Mouse (Mus musculus) heart, postnatal 0 days (tissue): ENCODE data around the gene Gm45711. TPM values are rescaled to one million over a fixed set of nuclear protein-coding genes. Genes with fewer than 3 reads are reported as not detected.
"Not testable (repeated sequence)": the region's sequence is repeated elsewhere in the genome, so short reads cannot be mapped to it uniquely, and the experiment has no call there.

ENCODE experiments used
- ATAC-seq: fragments of 200-750 bp; cut with Nextera tagmentation; 2 replicates; pipeline ENCODE4 v1.8.0; 2017; ENCODE audit warnings: low read depth, moderate number of reproducible peaks, moderate library complexity; ENCODE audit not compliant: insufficient read depth
- DNase-seq: peaks from one replicate; pipeline ENCODE4 v3.0.0-alpha.2; 2016; ENCODE audit warnings: low spot score
- H3K27ac ChIP-seq: fragments of 300-500 bp; sonication (generic); 2 replicates; pipeline ENCODE4 v1.5.1; 2014; ENCODE audit warnings: low read depth, mild to moderate bottlenecking
- H3K27me3 ChIP-seq: fragments of 300-500 bp; sonication (generic); 2 replicates; pipeline ENCODE4 v1.6.1; 2014; ENCODE audit warnings: low read length, mixed read lengths; ENCODE audit not compliant: control insufficient read depth, insufficient read depth
- H3K36me3 ChIP-seq: fragments of 300-500 bp; sonication (generic); replicated peaks from 2 replicates; pipeline ENCODE4 v1.6.1; 2014; ENCODE audit warnings: low read length, mixed read lengths; ENCODE audit not compliant: control insufficient read depth, insufficient read depth
- H3K4me1 ChIP-seq: fragments of 300-500 bp; sonication (generic); 2 replicates; pipeline ENCODE4 v1.6.1; 2014; ENCODE audit warnings: antibody characterized with exemption; ENCODE audit not compliant: control insufficient read depth, insufficient read depth
- H3K4me2 ChIP-seq: fragments of 300-500 bp; sonication (generic); 2 replicates; pipeline ENCODE4 v1.6.1; 2014; ENCODE audit warnings: low read depth, mild to moderate bottlenecking, low read length, moderate library complexity
- H3K4me3 ChIP-seq: fragments of 300-500 bp; sonication (generic); 2 replicates; pipeline ENCODE4 v1.5.1; 2014; ENCODE audit warnings: low read depth, low read length
- H3K9ac ChIP-seq: fragments of 300-500 bp; sonication (generic); replicated peaks from 2 replicates; pipeline ENCODE4 v1.6.1; 2014; ENCODE audit warnings: low read depth, low read length, mixed read lengths
- H3K9me3 ChIP-seq: fragments of 300-500 bp; sonication (generic); replicated peaks from 2 replicates; pipeline ENCODE4 v1.6.1; 2016; ENCODE audit warnings: low read length; ENCODE audit not compliant: control insufficient read depth
- CTCF ChIP-seq: IDR thresholded peaks from 2 replicates; pipeline ENCODE4 v1.5.1; 2016; ENCODE audit warnings: antibody characterized with exemption, control low read depth, low read depth
- EP300 ChIP-seq: IDR thresholded peaks from 2 replicates; pipeline ENCODE4 v1.6.1; 2016; ENCODE audit warnings: antibody characterized with exemption, low read depth
- WGBS: fragments of 180-500 bp; shearing (Covaris S2); extraction: QIAGEN DNeasy Blood & Tissue Kit; methylation state at CpG from one replicate; pipeline ENCODE4 v1.1.7; 2014; 5-methylcytosine and 5-hydroxymethylcytosine counted together
- polyA plus RNA-seq: library from polyadenylated mRNA; unstranded; fragments of >200 nt; fragmentation: Nextera tagmentation; extraction: Ambion mirVana; gene quantifications from 2 replicates; pipeline ENCODE4 v1.2.1, GENCODE M21; 2015
- total RNA-seq: library from RNA; depleted of rRNA; stranded (reverse); fragments of >200 nt; gene quantifications from 2 replicates; pipeline ENCODE4 v1.2.3, GENCODE M21; 2014; ENCODE audit warnings: low replicate concordance

Gene Gm45711
- total and polyA plus RNA-seq, 2 experiments from 2014 or later = not detected

DNA sequence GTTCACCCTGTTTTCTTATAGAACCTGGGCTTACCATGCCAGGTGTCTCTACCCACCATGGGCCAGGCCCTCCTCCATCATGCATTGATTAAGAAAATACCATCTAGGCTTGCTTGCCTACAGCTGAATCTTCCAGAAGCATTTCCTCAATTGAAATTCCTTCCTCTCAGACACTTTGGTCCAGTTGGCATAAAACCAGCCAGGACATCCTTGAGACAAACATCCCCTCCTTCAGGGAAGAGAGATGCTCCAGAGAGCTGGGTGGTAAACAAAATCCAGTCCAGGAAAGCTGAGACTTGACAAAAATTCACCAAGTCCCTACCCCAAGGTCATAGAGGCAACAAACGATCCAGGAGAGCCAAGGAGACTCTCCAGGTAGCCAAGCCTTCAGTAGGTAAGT lies 24.3 kb upstream of the Gm45711 start:
- H3K27ac ChIP-seq = no peak overlapping the region
- no peak overlapping the region for H3K9ac ChIP-seq
- H3K4me3 ChIP-seq = no peak overlapping the region
- no peaks in the 10 kb centered on the region for H3K36me3 ChIP-seq
- WGBS = 82% methylated on average over 1 of the region's 1 CpGs
- no peak for ATAC-seq
- TF ChIP-seq EP300 = no peak
- no peak for TF ChIP-seq CTCF
- H3K4me2 ChIP-seq = no peak overlapping the region
- no peak for DNase-seq
- H3K9me3 ChIP-seq = no peaks in the 10 kb centered on the region
- no peaks in the 10 kb centered on the region for H3K4me1 ChIP-seq
- no peaks in the 10 kb centered on the region for H3K27me3 ChIP-seq

DNA sequence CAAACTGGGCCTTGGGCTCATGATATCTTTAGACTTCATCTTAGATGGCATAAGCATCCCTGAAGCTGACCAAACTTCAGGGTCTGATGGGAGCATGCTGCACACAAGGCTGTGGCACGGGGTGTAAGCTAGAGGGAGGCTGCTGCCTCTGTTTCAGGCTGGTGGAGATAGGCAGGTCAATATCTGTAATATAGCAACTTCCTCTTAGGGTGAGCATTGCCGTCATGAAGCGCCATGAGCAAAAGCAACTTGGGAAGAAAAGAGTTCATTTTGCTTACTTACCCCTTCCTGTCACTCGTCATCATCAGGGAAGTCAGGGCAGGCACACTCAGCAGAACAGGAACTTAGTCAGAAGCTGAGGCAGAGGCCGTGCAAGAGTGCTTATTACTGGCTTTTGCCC lies 23.9 kb upstream of the Gm45711 start:
- no peak overlapping the region for H3K4me3 ChIP-seq
- H3K36me3 ChIP-seq = no peaks in the 10 kb centered on the region
- no peaks in the 10 kb centered on the region for H3K9me3 ChIP-seq
- no peaks in the 10 kb centered on the region for H3K4me1 ChIP-seq
- H3K27ac ChIP-seq = no peak overlapping the region
- TF ChIP-seq EP300 = no peak
- DNase-seq = no peak
- H3K9ac ChIP-seq = no peak overlapping the region
- H3K4me2 ChIP-seq = no peak overlapping the region
- WGBS = 57% methylated on average over 5 of the region's 5 CpGs
- no peak for ATAC-seq
- no peaks in the 10 kb centered on the region for H3K27me3 ChIP-seq

DNA sequence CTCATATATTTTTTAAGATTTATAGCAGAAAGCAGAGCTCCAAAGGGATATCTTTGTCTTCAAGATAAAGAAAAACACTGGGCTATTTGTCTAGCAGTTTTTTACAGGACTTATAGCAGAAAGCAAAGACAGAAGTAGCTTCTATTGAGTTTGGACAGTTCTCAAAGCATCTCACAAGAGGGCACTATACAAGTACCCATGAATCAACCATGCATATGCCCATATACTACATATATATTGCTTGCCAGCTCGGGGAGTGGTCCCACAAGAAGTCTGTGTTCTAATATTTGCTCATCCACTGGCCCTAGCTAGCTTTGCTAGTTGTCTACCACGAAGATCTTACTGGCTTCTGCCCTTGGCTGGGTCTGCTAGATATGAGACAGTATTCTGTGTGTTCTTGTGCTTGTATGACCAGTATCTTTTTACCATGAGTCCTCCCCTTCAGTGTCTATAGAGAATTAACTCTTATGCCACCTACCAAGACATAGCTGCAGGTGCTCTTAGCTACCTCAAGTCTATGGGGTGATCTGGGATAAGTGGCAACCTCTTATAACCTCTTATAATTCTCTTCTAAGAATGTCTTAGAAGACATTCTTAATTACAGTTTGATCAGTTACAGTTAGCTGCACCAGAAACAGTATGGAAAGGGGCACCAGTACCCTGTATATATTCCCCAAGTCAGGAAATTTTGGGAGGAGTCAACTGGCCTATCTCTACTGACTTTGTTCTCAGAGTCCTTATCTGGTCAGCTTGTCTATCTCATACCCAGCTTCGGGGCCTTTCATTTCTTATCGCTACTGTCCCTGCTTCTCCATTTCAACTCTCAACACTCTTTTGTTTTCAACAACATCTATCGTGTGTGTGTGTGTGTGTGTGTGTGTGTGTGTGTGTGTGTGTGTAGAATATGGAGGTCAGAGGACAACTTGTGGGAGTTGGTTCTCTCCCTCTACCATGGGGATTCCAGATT lies 23.1 kb upstream of the Gm45711 start:
- DNase-seq (no peak), ATAC-seq (no peak)
- 42% methylated on average over 5 of the region's 5 CpGs for WGBS
- TF ChIP-seq EP300 (no peak), CTCF (no peak)
- H3K27ac ChIP-seq = no peak overlapping the region
- H3K9ac ChIP-seq = no peak overlapping the region
- no peak overlapping the region for H3K4me2 ChIP-seq
- H3K4me1 ChIP-seq = no peaks in the 10 kb centered on the region
- H3K27me3 ChIP-seq = no peaks in the 10 kb centered on the region
- no peaks in the 10 kb centered on the region for H3K36me3 ChIP-seq
- no peak overlapping the region for H3K4me3 ChIP-seq
- H3K9me3 ChIP-seq = no peaks in the 10 kb centered on the region

DNA sequence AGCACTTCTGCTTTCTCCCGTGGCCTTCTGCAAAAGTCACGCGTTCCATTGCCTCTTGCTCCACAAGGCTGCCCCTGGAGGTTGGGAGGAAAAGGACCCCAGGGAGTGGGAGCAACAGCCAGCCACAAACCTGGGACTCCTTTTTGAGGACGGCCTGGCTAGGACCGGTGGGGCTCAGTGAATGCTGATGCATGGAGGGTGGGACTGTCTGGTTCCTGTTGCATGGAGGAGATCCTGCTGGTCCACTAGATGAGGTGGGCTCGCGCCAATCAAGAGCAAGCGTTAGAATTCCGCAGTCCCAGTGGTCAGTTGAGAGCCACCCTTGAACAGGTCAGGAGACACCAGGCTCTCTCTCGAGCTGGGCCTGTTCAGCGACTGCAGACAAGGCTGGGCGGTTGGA lies 12.0 kb upstream of the Gm45711 start, which contains the start of gene Cmtm2b:
Gene Cmtm2b (plus strand): TSS at position 301 of the 400 bp plus-strand sequence.
- H3K4me2 ChIP-seq, H3K4me1 ChIP-seq, H3K27me3 ChIP-seq, DNase-seq, H3K9ac ChIP-seq, ATAC-seq, H3K9me3 ChIP-seq, H3K27ac ChIP-seq, H3K4me3 ChIP-seq, H3K36me3 ChIP-seq: not testable (repeated sequence)
- WGBS = 72% methylated on average over 12 of the region's 12 CpGs

GRCm38 (mm10) chr8:104321267-104321666 lies 11.4 kb upstream of the Gm45711 start, which contains the start of gene Gm11020:
Gm11020 (plus strand) TSS chr8:104321567.
- 72% methylated on average over 7 of the region's 11 CpGs for WGBS
- not testable (repeated sequence) for H3K4me1 ChIP-seq, H3K9ac ChIP-seq, H3K9me3 ChIP-seq, DNase-seq, H3K36me3 ChIP-seq, H3K4me2 ChIP-seq, H3K4me3 ChIP-seq, H3K27ac ChIP-seq, ATAC-seq, H3K27me3 ChIP-seq

DNA sequence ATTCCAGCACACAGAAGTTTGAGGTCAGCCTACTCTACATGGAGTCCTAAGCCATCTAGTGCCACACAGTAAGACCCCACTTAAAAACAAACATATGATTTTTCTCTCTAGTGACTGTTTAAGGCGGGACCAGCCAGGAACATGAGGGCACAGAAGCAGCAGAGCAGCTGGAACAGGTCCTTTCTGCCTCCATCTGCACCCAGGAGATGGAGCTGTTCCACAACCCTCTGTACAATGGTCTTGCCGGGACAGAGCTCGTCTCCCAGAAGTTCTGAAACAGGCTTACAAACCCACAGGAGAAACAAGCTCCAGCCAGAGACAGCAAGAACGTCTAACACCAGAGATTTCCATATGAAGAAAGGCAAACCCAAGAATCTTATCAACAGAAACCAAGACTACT lies 3.4 kb upstream of the Gm45711 start:
- H3K9ac ChIP-seq = no peak overlapping the region
- WGBS = 36% methylated on average over 4 of the region's 4 CpGs

GRCm38 (mm10) chr8:104312023-104312422 lies 2.1 kb upstream of the Gm45711 start:
- H3K36me3 ChIP-seq, DNase-seq, H3K27ac ChIP-seq, H3K4me1 ChIP-seq, H3K27me3 ChIP-seq, H3K9me3 ChIP-seq, H3K4me3 ChIP-seq, H3K9ac ChIP-seq, H3K4me2 ChIP-seq, ATAC-seq: not testable (repeated sequence)
- WGBS = 85% methylated on average over 3 of the region's 3 CpGs

More for the DNA sequence above, 3.4 kb upstream of the Gm45711 start:
- no peaks in the 10 kb centered on the region for H3K36me3 ChIP-seq
- H3K9me3 ChIP-seq = no peaks in the 10 kb centered on the region
- peak; percentile 49 for TF ChIP-seq CTCF
- TF ChIP-seq EP300 = no peak
- no peak overlapping the region for H3K4me3 ChIP-seq
- no peak for ATAC-seq
- H3K27me3 ChIP-seq = no peaks in the 10 kb centered on the region
- H3K4me1 ChIP-seq = no peaks in the 10 kb centered on the region
- no peak overlapping the region for H3K4me2 ChIP-seq
- H3K27ac ChIP-seq = no peak overlapping the region
- DNase-seq = peak; percentile 36

GRCm38 (mm10) chr8:104308341-104308740 lies 1.5 kb downstream of the Gm45711 start:
- not testable (repeated sequence) for H3K27ac ChIP-seq, ATAC-seq, H3K4me1 ChIP-seq, DNase-seq, H3K9ac ChIP-seq, H3K27me3 ChIP-seq, H3K4me3 ChIP-seq, H3K36me3 ChIP-seq, H3K4me2 ChIP-seq, H3K9me3 ChIP-seq
- WGBS = 45% methylated on average over 6 of the region's 6 CpGs
